Mouse (Mus musculus) CD4-positive helper T cell, adult 2 months (primary cell): ENCODE data around the gene Tmcc1.
"Not testable (repeated sequence)": the region's sequence is repeated elsewhere in the genome, so short reads cannot be mapped to it uniquely, and the experiment has no call there.

Source experiments
- DNase-seq: peaks from one replicate; pipeline ENCODE4 v3.0.0-alpha.2; 2012; ENCODE audit warnings: low read depth, missing footprints, low spot score

Tmcc1 gene

GRCm38 (mm10) chr6:116077608-116078007 is 115.7 kb downstream of the Tmcc1 start:
- DNase-seq, result no peak

GRCm38 (mm10) chr6:116074892-116075291 is 118.4 kb downstream of the Tmcc1 start:
- DNase-seq, result no peak

GRCm38 (mm10) chr6:116073610-116074009 is 119.7 kb downstream of the Tmcc1 start:
- DNase-seq, result no peak

GRCm38 (mm10) chr6:116072746-116073261 is 120.5 kb downstream of the Tmcc1 start:
- no peak for DNase-seq

- no peak for DNase-seq
Observed at GRCm38 (mm10) chr6:116072221-116072745, 121.0 kb downstream of the Tmcc1 start.

- no peak for DNase-seq
Observed at GRCm38 (mm10) chr6:116071781-116072180, 121.5 kb downstream of the Tmcc1 start.

GRCm38 (mm10) chr6:116070558-116070957 is 122.7 kb downstream of the Tmcc1 start:
- DNase-seq, result no peak

GRCm38 (mm10) chr6:116063516-116063915 is 129.8 kb downstream of the Tmcc1 start:
- DNase-seq, result no peak

- not testable (repeated sequence) for DNase-seq
Observed at GRCm38 (mm10) chr6:116059542-116059941, 133.7 kb downstream of the Tmcc1 start.

- DNase-seq, result no peak
Observed at GRCm38 (mm10) chr6:116058541-116059300, 134.6 kb downstream of the Tmcc1 start.

- no peak for DNase-seq
Observed at GRCm38 (mm10) chr6:116056676-116057264, 136.5 kb downstream of the Tmcc1 start.

GRCm38 (mm10) chr6:116055766-116056165 is 137.5 kb downstream of the Tmcc1 start:
- DNase-seq, result no peak

GRCm38 (mm10) chr6:116055001-116055471 is 138.2 kb downstream of the Tmcc1 start:
- no peak for DNase-seq

- no peak for DNase-seq
Observed at GRCm38 (mm10) chr6:116047896-116048295, 145.4 kb downstream of the Tmcc1 start.

GRCm38 (mm10) chr6:116047366-116047765 is 145.9 kb downstream of the Tmcc1 start:
- DNase-seq, result no peak

- DNase-seq, result no peak
Observed at GRCm38 (mm10) chr6:116044039-116044438, 149.2 kb downstream of the Tmcc1 start.

- no peak for DNase-seq
Observed at GRCm38 (mm10) chr6:116038222-116038621, 155.1 kb downstream of the Tmcc1 start.

GRCm38 (mm10) chr6:116037281-116037831 is 155.9 kb downstream of the Tmcc1 start:
- DNase-seq, result no peak

- no peak for DNase-seq
Observed at GRCm38 (mm10) chr6:116036555-116036954, 156.7 kb downstream of the Tmcc1 start.

GRCm38 (mm10) chr6:116031052-116031451 is 162.2 kb downstream of the Tmcc1 start:
- no peak for DNase-seq

GRCm38 (mm10) chr6:116024666-116025065 is 168.6 kb downstream of the Tmcc1 start:
- no peak for DNase-seq

GRCm38 (mm10) chr6:116021961-116022485 is 171.3 kb downstream of the Tmcc1 start:
- DNase-seq, result peak; percentile 21
